Mouse (Mus musculus) intestine, embryonic 14.5 days (tissue): ENCODE data around the gene Foxn3. TPM values are rescaled to one million over a fixed set of nuclear protein-coding genes. Genes with fewer than 3 reads are reported as not detected.

ENCODE experiments used
- ATAC-seq: fragments of 200-750 bp; cut with Nextera tagmentation; replicated peaks from 2 replicates; pipeline ENCODE4 v1.8.0; 2017; ENCODE audit warnings: low read depth, moderate number of reproducible peaks, moderate TSS enrichment, moderate library complexity; ENCODE audit not compliant: low FRiP score, low TSS enrichment
- DNase-seq: peaks from one replicate; pipeline ENCODE4 v3.0.0-alpha.2; 2018; ENCODE audit warnings: low spot score
- H3K27ac ChIP-seq: fragments of 300-500 bp; sonication (generic); 2 replicates; pipeline ENCODE4 v1.5.1; 2014; ENCODE audit warnings: low read depth, mild to moderate bottlenecking, control low read depth
- H3K27me3 ChIP-seq: fragments of 300-500 bp; sonication (generic); replicated peaks from 2 replicates; pipeline ENCODE4 v1.6.1; 2014; ENCODE audit warnings: low read length, control low read depth; ENCODE audit not compliant: control insufficient read depth, insufficient read depth
- H3K36me3 ChIP-seq: fragments of 300-500 bp; sonication (generic); 2 replicates; pipeline ENCODE4 v1.6.1; 2014; ENCODE audit warnings: low read length, control low read depth; ENCODE audit not compliant: control insufficient read depth, insufficient read depth
- H3K4me1 ChIP-seq: fragments of 300-500 bp; sonication (generic); replicated peaks from 2 replicates; pipeline ENCODE4 v1.6.1; 2014; ENCODE audit warnings: low read length, control low read depth, mixed read lengths; ENCODE audit not compliant: control insufficient read depth, insufficient read depth
- H3K4me2 ChIP-seq: fragments of 300-500 bp; sonication (generic); 2 replicates; pipeline ENCODE4 v1.6.1; 2014; ENCODE audit warnings: low read length
- H3K4me3 ChIP-seq: fragments of 300-500 bp; sonication (generic); 2 replicates; pipeline ENCODE4 v1.5.1; 2014; ENCODE audit warnings: low read depth, low read length, control low read depth, mixed read lengths
- H3K9ac ChIP-seq: fragments of 300-500 bp; sonication (generic); 2 replicates; pipeline ENCODE4 v1.6.1; 2014; ENCODE audit warnings: mild to moderate bottlenecking, low read length
- H3K9me3 ChIP-seq: fragments of 300-500 bp; sonication (generic); 2 replicates; pipeline ENCODE4 v1.6.1; 2016; ENCODE audit warnings: low read length, control low read depth; ENCODE audit not compliant: control insufficient read depth
- WGBS: fragments of 180-500 bp; shearing (Covaris S2); extraction: QIAGEN DNeasy Blood & Tissue Kit; methylation state at CpG from one replicate; pipeline ENCODE4 v1.1.7; 2014; 5-methylcytosine and 5-hydroxymethylcytosine counted together
- polyA plus RNA-seq: library from polyadenylated mRNA; unstranded; fragments of >200 nt; fragmentation: Nextera tagmentation; extraction: Ambion mirVana; gene quantifications from 2 replicates; pipeline ENCODE4 v1.2.1, GENCODE M21; 2014

Foxn3 gene
- polyA plus RNA-seq, 1 experiment from 2014 or later, result 74.3 TPM

DNA sequence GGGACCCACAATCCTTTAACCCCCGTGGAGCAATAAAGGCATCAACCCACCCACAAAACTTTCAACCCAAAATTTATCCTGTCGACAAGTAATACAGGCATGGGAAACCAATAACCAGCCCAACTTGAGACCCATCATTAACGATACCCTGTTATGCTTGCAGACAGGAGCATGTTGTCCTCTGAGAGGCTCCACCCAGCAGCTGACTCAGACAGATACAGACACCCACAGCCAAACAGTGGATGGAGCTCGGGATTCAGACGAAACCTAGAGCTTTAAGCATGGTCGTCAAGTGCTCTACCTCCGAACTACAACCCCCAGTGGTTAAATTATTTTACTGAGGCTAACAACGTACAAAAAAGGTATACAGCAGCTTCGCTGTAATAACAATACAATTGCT lies 182.1 kb downstream of the Foxn3 start:
- Histone ChIP-seq H3K4me2 (no peak overlapping the region), H3K27ac (no peak overlapping the region), H3K27me3 (no peaks in the 10 kb centered on the region), H3K36me3 (peaks cover 18% of the 10 kb centered on the region; the same call in 1 of the 2 replicates), H3K4me3 (no peak overlapping the region), H3K4me1 (peaks cover 5% of the 10 kb centered on the region), H3K9me3 (no peaks in the 10 kb centered on the region), H3K9ac (no peak overlapping the region)
- WGBS, result 85% methylated on average over 9 of the region's 9 CpGs
- ATAC-seq (no peak), DNase-seq (no peak)

DNA sequence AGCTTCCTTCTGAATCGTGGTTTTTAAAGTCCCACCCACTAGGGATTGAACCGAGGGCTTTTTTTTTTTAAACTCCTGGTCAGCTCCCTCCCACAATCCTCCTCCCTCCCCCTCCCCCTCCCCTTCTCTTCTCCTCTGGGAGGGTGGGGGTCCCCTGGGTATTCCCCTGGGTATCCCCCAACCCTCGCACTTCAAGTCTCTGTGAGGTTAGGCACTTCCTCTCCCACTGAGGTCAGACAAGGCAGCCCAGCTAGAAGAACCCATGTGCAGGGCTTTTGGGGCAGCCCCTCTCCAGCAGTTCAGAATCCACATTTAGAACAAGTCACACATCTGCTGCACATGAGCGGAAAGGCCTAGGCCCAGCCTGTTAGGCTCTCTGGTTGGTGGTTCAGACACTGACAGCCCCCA lies 182.5 kb downstream of the Foxn3 start:
- no peak for ATAC-seq
- Histone ChIP-seq H3K4me2 (no peak overlapping the region), H3K9me3 (no peaks in the 10 kb centered on the region), H3K36me3 (peaks cover 17% of the 10 kb centered on the region; the same call in 1 of the 2 replicates), H3K4me3 (no peak overlapping the region), H3K27me3 (no peaks in the 10 kb centered on the region), H3K27ac (no peak overlapping the region), H3K4me1 (peaks cover 9% of the 10 kb centered on the region), H3K9ac (no peak overlapping the region)
- DNase-seq, result no peak
- 61% methylated on average over 4 of the region's 4 CpGs for WGBS

DNA sequence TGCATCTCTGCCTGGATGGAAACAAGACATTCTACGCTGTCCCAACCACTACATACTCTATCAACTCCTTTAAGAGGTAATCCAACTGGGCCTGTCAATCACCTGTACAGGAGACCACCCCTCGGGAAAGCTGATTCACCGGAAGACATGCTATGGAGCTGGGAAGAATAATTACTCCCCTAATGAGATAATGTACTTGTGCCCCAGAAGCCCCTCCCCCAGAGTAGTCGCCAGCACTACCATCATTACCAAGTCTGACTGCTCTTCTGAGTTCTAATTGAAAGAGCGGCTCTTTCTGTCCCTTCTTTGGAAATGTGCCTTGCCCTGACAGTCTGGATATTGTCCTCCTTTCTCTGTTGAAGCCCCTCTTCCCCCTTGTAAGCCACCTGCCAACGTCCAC lies 183.3 kb downstream of the Foxn3 start:
- Histone ChIP-seq H3K4me2 (no peak overlapping the region), H3K9me3 (no peaks in the 10 kb centered on the region), H3K9ac (no peak overlapping the region), H3K27ac (no peak overlapping the region), H3K4me3 (no peak overlapping the region), H3K4me1 (peaks cover 13% of the 10 kb centered on the region), H3K36me3 (peaks cover 14% of the 10 kb centered on the region; the same call in 1 of the 2 replicates), H3K27me3 (no peaks in the 10 kb centered on the region)
- no peak for ATAC-seq
- WGBS, result 78% methylated on average over 6 of the region's 6 CpGs
- DNase-seq, result no peak

DNA sequence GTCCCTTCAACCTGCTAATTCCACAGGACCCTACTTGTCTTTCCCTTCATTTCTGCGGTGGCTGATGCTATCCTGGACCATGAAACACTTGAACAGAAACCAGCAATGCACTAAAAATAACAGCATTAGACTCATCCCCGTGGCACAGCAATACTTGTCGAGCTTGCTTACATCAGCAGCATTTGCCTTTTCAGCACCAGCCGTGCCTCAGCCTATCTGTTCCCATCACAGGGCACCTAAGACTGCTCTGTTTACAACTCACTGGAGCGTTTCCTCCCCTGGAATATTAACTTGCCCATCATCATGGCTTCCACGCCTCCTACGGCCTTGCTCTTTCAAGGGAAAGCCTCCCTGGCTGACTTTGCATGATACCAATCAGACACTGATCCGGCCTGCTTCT lies 185.1 kb downstream of the Foxn3 start:
- H3K27ac ChIP-seq, result no peak overlapping the region
- H3K36me3 ChIP-seq, result peaks cover 18% of the 10 kb centered on the region
- H3K4me3 ChIP-seq, result no peak overlapping the region
- ATAC-seq (no peak), DNase-seq (no peak)
- H3K9ac ChIP-seq, result no peak overlapping the region
- H3K4me2 ChIP-seq, result no peak overlapping the region
- WGBS, result 62% methylated on average over 8 of the region's 8 CpGs
- peaks cover 13% of the 10 kb centered on the region for H3K4me1 ChIP-seq
- no peaks in the 10 kb centered on the region for H3K9me3 ChIP-seq
- no peaks in the 10 kb centered on the region for H3K27me3 ChIP-seq

DNA sequence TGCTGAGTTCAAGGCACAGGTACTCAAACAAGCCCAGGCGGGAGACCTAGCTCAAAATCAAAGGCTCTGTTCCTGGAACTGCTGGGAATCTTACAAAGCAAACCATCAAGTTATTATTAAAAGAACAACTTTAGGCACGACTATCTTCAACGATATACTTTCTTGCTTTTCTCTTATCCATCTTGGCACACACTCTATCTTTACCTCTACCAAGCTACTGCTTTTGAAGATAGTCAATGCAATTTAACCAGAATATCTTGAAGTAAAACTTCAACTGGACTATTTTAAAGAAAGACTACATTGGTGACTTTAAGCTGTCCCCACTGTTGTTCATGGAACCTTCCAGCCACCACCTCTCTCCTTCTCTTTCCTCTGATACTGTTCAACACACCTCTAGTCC lies 185.7 kb downstream of the Foxn3 start:
- no peaks in the 10 kb centered on the region for H3K9me3 ChIP-seq
- no peak for DNase-seq
- no peak for ATAC-seq
- peaks cover 15% of the 10 kb centered on the region for H3K36me3 ChIP-seq
- 62% methylated on average over 3 of the region's 3 CpGs for WGBS
- no peak overlapping the region for H3K9ac ChIP-seq
- no peak overlapping the region for H3K4me2 ChIP-seq
- H3K27ac ChIP-seq, result no peak overlapping the region
- no peaks in the 10 kb centered on the region for H3K27me3 ChIP-seq
- H3K4me3 ChIP-seq, result no peak overlapping the region
- peaks cover 13% of the 10 kb centered on the region for H3K4me1 ChIP-seq

DNA sequence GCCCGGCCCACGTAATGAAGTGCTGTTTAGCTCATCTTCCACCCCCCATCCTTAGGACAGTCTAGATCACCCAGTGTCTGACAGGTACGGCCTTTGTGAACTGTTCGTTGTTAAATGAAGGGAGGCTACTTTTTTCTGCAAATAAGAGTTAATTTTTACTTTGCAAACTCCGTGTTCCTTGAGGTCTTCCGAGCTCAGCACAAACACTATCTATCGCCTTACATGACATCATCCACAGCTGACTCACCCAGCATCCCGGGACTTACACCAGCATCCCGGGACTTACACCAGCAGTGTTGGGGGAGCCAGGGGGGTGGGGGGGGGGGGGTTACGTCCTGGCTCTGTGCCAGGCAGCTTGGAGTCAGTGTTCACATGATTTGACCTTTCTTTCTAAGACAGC lies 186.3 kb downstream of the Foxn3 start:
- ATAC-seq (peak; percentile 47; the same call in 1 of the 2 replicates), DNase-seq (no peak)
- H3K27ac ChIP-seq, result no peak overlapping the region
- H3K4me1 ChIP-seq, result peaks cover 13% of the 10 kb centered on the region
- H3K9ac ChIP-seq, result no peak overlapping the region
- H3K4me2 ChIP-seq, result no peak overlapping the region
- H3K27me3 ChIP-seq, result no peaks in the 10 kb centered on the region
- no peaks in the 10 kb centered on the region for H3K9me3 ChIP-seq
- H3K36me3 ChIP-seq, result peaks cover 13% of the 10 kb centered on the region; the same call in 1 of the 2 replicates
- 48% methylated on average over 10 of the region's 10 CpGs for WGBS
- H3K4me3 ChIP-seq, result no peak overlapping the region

DNA sequence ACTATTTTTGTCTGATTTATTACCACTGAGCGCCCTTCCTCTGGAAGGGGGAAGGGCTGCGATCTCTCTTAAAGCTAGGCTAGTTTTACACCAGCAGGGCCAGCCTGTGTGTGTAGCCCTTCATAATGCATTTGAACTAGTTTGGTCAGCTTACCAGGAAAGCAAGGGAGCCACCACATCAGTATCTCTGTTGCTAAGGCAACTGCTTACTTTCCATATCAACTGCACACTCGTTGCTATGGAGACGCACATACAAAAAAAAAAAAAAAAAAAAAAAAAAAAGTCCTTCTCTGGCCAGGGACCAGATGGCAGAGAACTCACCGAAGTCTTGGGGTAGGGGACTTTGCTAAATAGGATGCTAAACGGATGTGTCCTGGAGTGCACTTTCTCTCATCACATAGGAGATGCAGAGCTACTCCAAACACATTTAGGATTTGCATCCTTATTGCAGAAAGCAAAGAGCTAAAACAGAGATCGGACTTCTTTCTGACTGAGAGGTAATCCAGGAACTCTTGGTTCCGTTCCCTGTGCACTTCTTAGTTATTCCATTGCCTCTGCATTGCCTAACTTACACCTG lies 187.4 kb downstream of the Foxn3 start:
- Histone ChIP-seq H3K4me2 (no peak overlapping the region), H3K4me3 (no peak overlapping the region), H3K27ac (no peak overlapping the region), H3K9ac (no peak overlapping the region), H3K27me3 (no peaks in the 10 kb centered on the region), H3K4me1 (peaks cover 13% of the 10 kb centered on the region), H3K36me3 (peaks cover 8% of the 10 kb centered on the region; the same call in 1 of the 2 replicates), H3K9me3 (no peaks in the 10 kb centered on the region)
- DNase-seq (no peak), ATAC-seq (0 out of 2 replicates have a peak, but pooled peaks have one; percentile 33)
- WGBS, result 71% methylated on average over 8 of the region's 8 CpGs

DNA sequence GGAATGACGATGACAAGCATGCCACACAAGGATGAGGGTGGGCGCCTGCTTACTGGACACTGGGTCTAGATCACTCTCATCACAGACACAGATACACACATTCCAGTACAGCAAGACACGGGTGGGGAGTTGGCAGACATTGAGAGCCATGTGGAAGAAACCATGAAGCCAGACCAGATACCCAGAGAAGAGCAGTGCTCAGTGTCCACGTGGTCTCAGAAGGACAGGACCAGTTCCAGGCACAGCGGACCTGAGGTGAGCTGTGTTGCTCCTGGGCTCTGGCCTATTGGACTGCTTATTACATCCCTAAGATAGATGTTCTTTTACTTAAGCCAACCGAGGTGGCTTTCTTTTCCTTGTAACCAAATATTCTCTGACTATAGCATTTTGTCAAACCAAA lies 188.0 kb downstream of the Foxn3 start:
- no peak overlapping the region for H3K9ac ChIP-seq
- H3K4me2 ChIP-seq, result no peak overlapping the region
- DNase-seq (no peak), ATAC-seq (no peak; the same call in 1 of the 2 replicates)
- no peaks in the 10 kb centered on the region for H3K27me3 ChIP-seq
- H3K36me3 ChIP-seq, result peaks cover 8% of the 10 kb centered on the region; the same call in 1 of the 2 replicates
- H3K4me3 ChIP-seq, result no peak overlapping the region
- no peak overlapping the region for H3K27ac ChIP-seq
- H3K9me3 ChIP-seq, result no peaks in the 10 kb centered on the region
- WGBS, result 75% methylated on average over 6 of the region's 6 CpGs
- H3K4me1 ChIP-seq, result peaks cover 13% of the 10 kb centered on the region

DNA sequence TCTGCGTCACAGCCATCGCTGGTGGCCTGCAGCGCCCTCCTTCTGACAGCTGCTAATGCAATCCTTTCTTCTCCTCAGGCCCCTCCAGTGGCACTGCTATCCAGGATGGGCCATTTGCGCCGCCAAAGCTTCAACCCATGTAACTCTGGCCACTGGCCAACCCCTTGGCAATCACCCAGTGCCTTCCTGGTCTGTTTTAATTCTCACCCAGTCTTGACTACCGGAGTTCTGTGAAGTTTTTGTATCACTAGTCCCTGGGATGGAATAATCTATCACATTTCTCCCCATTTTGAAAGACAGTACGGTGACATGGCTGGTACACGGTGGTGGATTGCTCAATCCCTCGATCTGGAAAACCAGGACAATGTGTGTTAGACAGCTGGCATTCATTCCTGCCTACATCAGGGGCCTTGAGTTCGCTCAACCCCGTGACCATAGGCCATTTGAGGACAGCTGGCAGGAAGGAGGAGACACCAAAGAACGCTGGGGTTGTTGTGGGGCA lies 189.2 kb downstream of the Foxn3 start:
- Histone ChIP-seq H3K9ac (no peak overlapping the region), H3K4me3 (no peak overlapping the region), H3K27ac (no peak overlapping the region), H3K4me1 (peaks cover 13% of the 10 kb centered on the region), H3K9me3 (no peaks in the 10 kb centered on the region), H3K27me3 (no peaks in the 10 kb centered on the region), H3K36me3 (peaks cover 5% of the 10 kb centered on the region; the same call in 1 of the 2 replicates), H3K4me2 (no peak overlapping the region)
- DNase-seq (no peak), ATAC-seq (no peak)
- 82% methylated on average over 12 of the region's 12 CpGs for WGBS
